Mouse (Mus musculus) testis, adult 2 months (tissue): ENCODE results near the gene Prex1. TPM values are rescaled to one million over a fixed set of nuclear protein-coding genes. Genes with fewer than 3 reads are reported as not detected.

Source experiments
- H3K27ac ChIP-seq: fragments of 200-500 bp; 2 replicates; pipeline ENCODE4 v1.5.1; 2012; ENCODE audit warnings: low read depth, low read length; ENCODE audit not compliant: control insufficient read depth, insufficient read depth
- H3K27me3 ChIP-seq: fragments of 200-500 bp; 2 replicates; pipeline ENCODE4 v1.6.1; 2012; ENCODE audit warnings: mild to moderate bottlenecking, low read length, moderate library complexity; ENCODE audit not compliant: control insufficient read depth, insufficient read depth
- H3K36me3 ChIP-seq: fragments of 200-500 bp; 2 replicates; pipeline ENCODE4 v1.6.1; 2012; ENCODE audit warnings: mild to moderate bottlenecking, low read length; ENCODE audit not compliant: control insufficient read depth, insufficient read depth
- H3K4me1 ChIP-seq: fragments of 200-500 bp; 2 replicates; pipeline ENCODE4 v1.6.1; 2012; ENCODE audit warnings: low read length; ENCODE audit not compliant: control insufficient read depth, insufficient read depth
- H3K4me3 ChIP-seq: fragments of 200-500 bp; 2 replicates; pipeline ENCODE4 v1.5.1; 2012; ENCODE audit warnings: low read depth, mild to moderate bottlenecking, low read length, moderate library complexity, mixed read lengths; ENCODE audit not compliant: control insufficient read depth
- CTCF ChIP-seq: fragments of 200-500 bp; IDR thresholded peaks from 2 replicates; pipeline ENCODE4 v1.5.1; 2012; ENCODE audit warnings: low read depth, mild to moderate bottlenecking, inconsistent platforms, low read length, moderate library complexity; ENCODE audit not compliant: control insufficient read depth, insufficient read depth, insufficient replicate concordance
- POLR2A ChIP-seq: fragments of 200-500 bp; IDR thresholded peaks from 2 replicates; pipeline ENCODE4 v1.6.1; 2012; ENCODE audit warnings: low read depth, mild to moderate bottlenecking, inconsistent platforms, low read length, moderate library complexity; ENCODE audit not compliant: control insufficient read depth
- polyA plus RNA-seq: library from polyadenylated mRNA; depleted of rRNA; stranded (reverse); fragments of >200 nt; gene quantifications from 2 replicates; pipeline ENCODE4 v1.2.3, GENCODE M21; 2012

Gene Prex1
- polyA plus RNA-seq, 1 experiment, result 13.6 TPM

DNA sequence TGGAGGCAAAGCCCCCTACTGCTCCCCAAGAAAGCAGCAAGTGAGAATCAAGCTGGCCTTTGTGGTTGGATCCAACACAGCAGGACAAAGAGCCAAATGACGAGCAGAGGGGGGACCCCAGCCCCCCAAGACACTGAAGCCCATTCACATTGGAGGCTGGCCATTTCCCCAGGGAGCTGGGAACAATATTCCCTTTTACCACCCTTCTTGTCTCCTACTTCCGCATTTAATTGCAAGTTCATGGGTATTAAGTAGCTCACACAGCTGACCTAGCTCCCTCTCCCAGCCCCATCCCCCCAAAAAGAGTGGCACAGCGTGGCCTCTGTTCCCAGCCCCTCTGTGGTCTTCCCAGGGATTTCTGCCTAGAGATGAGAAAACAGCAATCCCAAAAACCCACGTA is 30.8 kb downstream of the Prex1 start:
- no peaks in the 10 kb centered on the region for H3K27me3 ChIP-seq
- H3K27ac ChIP-seq, result no peak overlapping the region
- no peaks in the 10 kb centered on the region for H3K36me3 ChIP-seq
- peaks cover 4% of the 10 kb centered on the region for H3K4me1 ChIP-seq
- TF ChIP-seq CTCF (no peak), POLR2A (no peak)
- no peak overlapping the region for H3K4me3 ChIP-seq

DNA sequence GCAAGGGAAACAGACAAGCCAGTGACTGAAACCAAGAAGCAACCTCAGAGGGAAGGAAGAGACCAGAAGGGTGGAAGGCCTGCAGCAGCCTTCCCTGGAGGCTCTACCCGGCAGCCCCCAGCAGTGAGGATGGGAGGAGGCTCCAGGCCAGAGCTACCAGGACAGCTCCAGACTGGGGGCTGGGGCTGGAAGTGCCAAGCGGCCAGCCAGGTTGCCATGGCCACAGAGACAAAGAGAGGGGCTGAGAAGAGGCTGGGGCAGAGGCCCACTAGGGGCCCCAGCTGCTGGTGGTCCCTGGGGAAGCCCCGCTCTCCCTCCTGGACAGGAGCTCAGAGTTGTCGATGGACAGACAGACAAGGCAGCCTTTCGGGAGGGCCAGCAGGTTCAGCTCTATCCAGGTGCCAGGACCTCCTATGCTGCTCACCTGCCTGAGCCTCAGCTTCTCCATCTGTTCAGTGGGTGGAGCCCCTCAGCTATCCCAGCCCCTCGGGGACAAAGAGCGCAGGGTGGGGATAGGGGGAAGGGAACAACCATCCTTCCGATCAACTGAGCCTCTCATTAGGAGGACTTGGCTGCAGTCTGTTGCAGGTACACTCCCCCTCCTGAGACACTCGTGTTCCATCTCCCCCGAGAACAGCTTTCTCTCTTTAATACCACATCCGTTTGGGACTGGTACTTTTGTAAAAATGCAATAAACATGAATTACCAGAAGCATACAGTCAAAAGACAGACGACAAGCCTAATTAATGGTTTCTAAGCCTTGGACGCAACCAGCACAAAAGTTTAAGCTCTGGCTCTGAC is 34.5 kb downstream of the Prex1 start:
- TF ChIP-seq CTCF (no peak), POLR2A (no peak)
- no peak overlapping the region for H3K27ac ChIP-seq
- H3K36me3 ChIP-seq, result no peaks in the 10 kb centered on the region
- peaks cover 4% of the 10 kb centered on the region for H3K4me1 ChIP-seq
- H3K27me3 ChIP-seq, result no peaks in the 10 kb centered on the region
- H3K4me3 ChIP-seq, result no peak overlapping the region

DNA sequence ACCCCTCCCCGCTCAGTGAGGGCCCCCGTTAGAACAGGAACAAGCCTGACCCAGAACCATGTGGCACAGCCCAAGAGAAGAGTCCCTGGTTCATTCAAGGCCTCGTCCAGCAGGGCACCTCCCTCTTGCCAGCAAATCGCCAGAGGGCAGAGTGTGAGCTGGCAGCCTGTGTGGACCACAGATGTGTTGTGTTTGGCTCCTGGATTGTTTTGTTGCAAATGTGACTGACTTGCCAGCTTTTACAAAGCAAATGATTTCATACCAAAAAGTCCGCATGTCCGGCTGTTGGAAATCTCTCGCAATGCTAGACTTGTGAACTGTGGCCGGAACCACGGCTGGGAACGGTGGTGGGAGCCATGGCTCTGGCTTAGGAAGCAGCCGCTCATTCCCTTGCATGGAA is 36.7 kb downstream of the Prex1 start:
- TF ChIP-seq CTCF (no peak), POLR2A (no peak)
- Histone ChIP-seq H3K36me3 (no peaks in the 10 kb centered on the region), H3K27ac (no peak overlapping the region), H3K4me1 (no peaks in the 10 kb centered on the region; the same call in 1 of the 2 replicates), H3K27me3 (no peaks in the 10 kb centered on the region), H3K4me3 (no peak overlapping the region)

DNA sequence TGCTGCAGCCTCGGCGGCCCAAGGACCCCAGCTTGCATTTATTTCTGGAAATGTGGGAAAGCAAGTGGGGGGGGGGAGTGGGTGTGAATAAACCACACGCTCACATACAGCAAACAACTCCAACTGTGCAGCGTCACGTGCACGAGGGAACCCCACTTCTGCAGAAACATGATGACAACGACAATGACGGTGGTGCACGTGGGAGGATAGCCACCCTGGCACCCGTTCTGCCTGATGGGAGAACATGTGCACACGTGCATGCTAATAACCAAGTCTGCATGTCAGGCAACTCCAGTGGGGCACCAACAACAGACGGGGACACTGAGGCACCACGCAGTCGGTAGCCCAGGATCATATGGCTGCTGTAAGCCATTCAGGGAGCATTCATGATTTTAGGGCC is 37.1 kb downstream of the Prex1 start:
- Histone ChIP-seq H3K4me1 (no peaks in the 10 kb centered on the region; the same call in 1 of the 2 replicates), H3K27me3 (no peaks in the 10 kb centered on the region), H3K4me3 (no peak overlapping the region), H3K36me3 (no peaks in the 10 kb centered on the region), H3K27ac (no peak overlapping the region)
- TF ChIP-seq CTCF (no peak), POLR2A (no peak)

DNA sequence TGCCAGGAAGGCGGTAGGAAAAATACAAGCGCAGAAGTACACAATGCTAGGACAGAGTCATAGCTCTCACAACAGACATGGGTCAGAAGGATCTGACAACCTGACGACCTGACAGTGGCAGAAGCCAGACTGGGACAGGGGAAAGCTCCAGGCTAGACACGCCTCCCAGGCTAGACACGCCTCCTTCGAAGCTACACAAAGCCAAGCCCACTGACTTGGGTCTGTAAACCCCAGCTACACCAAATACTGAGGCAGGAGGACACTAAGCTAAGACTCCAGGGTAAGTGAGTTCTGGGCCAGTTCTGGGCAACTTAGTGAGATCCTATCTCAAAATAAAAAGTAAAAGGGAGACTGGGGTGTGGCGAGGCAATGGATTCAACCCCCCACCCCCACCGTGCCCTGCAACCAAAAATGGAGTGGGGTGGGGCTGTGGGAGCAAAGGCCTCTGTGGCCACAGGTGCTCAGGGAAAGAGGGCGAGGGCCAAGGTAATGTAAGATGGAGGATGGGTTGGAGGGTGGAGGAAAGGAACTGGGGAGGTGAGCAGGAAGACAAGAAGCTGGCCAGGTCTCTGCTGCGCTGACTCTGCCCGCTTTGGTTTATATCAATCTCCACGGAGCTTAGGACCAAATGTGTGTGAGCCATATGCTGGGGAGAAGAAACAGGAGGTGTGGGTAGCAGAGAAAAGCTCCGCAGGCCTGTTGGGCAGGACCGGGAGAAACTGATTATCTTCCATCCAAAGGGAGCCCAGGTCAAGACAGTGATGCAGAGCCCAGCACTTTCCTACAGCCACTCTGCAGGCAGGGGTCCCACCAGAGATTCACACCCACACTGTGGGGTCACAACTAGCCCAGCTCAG is 37.8 kb downstream of the Prex1 start:
- no peak for TF ChIP-seq CTCF
- TF ChIP-seq POLR2A, result no peak
- Histone ChIP-seq H3K27ac (no peak overlapping the region), H3K36me3 (no peaks in the 10 kb centered on the region), H3K4me3 (no peak overlapping the region), H3K4me1 (peaks cover 2% of the 10 kb centered on the region), H3K27me3 (no peaks in the 10 kb centered on the region)

DNA sequence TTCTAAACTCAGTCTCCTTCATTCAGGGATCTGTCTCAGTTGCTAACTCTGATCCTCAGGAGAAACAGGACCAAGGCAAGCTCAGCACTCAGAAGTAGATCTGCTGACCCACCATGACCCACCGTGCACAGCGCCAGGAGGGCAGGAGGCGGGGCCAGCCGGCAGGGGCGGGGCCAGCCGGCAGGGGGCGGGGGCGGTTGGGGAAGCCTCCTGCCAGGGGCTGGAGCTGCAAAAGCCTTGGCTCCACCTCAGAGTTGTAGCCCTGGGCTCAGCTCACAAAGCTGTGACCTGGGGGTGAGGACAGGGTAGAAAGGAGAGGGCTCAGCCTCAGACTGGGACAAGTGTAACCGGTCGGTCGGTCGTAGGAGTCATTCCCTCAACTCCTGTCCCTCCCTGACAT is 38.9 kb downstream of the Prex1 start:
- Histone ChIP-seq H3K27me3 (no peaks in the 10 kb centered on the region), H3K36me3 (no peaks in the 10 kb centered on the region), H3K27ac (no peak overlapping the region), H3K4me3 (no peak overlapping the region), H3K4me1 (peaks cover 2% of the 10 kb centered on the region)
- TF ChIP-seq POLR2A (no peak), CTCF (no peak)

GRCm38 (mm10) chr2:166673951-166674350 is 39.7 kb downstream of the Prex1 start:
- Histone ChIP-seq H3K36me3 (no peaks in the 10 kb centered on the region), H3K4me3 (no peak overlapping the region), H3K27me3 (no peaks in the 10 kb centered on the region), H3K27ac (no peak overlapping the region), H3K4me1 (peaks cover 2% of the 10 kb centered on the region)
- TF ChIP-seq POLR2A, result no peak
- no peak for TF ChIP-seq CTCF
